In genomic region chr11:57527506-57527905, GRCm38 (mm10) we compare ENCODE assay signal across 20 mouse cellular contexts. TPM values are rescaled to one million over a fixed set of nuclear protein-coding genes. Genes with fewer than 3 reads are reported as not detected.
A peak's percentile ranks its signal among the peaks of the same experiment; 100 is the strongest.
DNase-seq lines count a peak whose midpoint lies in the region; ATAC-seq and TF ChIP-seq lines count a peak whose summit lies in the region.
"Had no signal": no experiment of that assay in that cellular context is flagged by ENCODE, and none has a peak within 500 bp of the region (broad histone marks: within the 10 kb centered on the region; RNA-seq: fewer than 3 reads in every experiment).

No protein-coding gene starts in this region.

- no peaks in the 10 kb centered on the region for H3K4me1 ChIP-seq in lung, postnatal 0 days (ENCODE audit: insufficient read depth, low read depth, low read length)

- no peaks in the 10 kb centered on the region for H3K27me3 ChIP-seq in lung, postnatal 0 days (replicated peaks; ENCODE audit: insufficient read depth, low read length)
- H3K27me3 ChIP-seq: forebrain, embryonic 13.5 days; intestine, embryonic 15.5 days had no signal

- TF ChIP-seq EP300 in lung, postnatal 0 days (IDR thresholded peaks at IDR 0.05): no peak

- no peak overlapping the region for H3K4me3 ChIP-seq in left cerebral cortex, adult 2 months
- H3K4me3 ChIP-seq in lung, postnatal 0 days (ENCODE audit: low read depth, low read length): no peak overlapping the region
- H3K4me3 ChIP-seq: forebrain, embryonic 13.5 days; gastrocnemius, adult 2 months; heart, embryonic 10.5 days; intestine, embryonic 15.5 days had no signal

- no peak overlapping the region for H3K9ac ChIP-seq in lung, postnatal 0 days (replicated peaks; ENCODE audit: low read depth)
- H3K9ac ChIP-seq: forebrain, embryonic 13.5 days; hindbrain, embryonic 14.5 days; intestine, embryonic 15.5 days had no signal

- H3K36me3 ChIP-seq in lung, postnatal 0 days (ENCODE audit: insufficient read depth, low read length): peaks cover 13% of the 10 kb centered on the region; the same call in 1 of the 2 replicates

- H3K9me3 ChIP-seq in lung, postnatal 0 days (ENCODE audit: low read length): no peaks in the 10 kb centered on the region
- H3K9me3 ChIP-seq: forebrain, embryonic 13.5 days; G1E; heart, embryonic 10.5 days; intestine, embryonic 15.5 days had no signal

- H3K27ac ChIP-seq in left cerebral cortex, adult 2 months: no peak overlapping the region
- no peak overlapping the region for H3K27ac ChIP-seq in lung, postnatal 0 days (ENCODE audit: low read length)
- H3K27ac ChIP-seq: forebrain, embryonic 13.5 days; gastrocnemius, adult 2 months; heart, embryonic 10.5 days; hindbrain, embryonic 14.5 days; intestine, embryonic 15.5 days had no signal

- TF ChIP-seq CTCF in left cerebral cortex, adult 2 months (IDR thresholded peaks at IDR 0.05): no peak
- TF ChIP-seq CTCF in lung, postnatal 0 days (IDR thresholded peaks at IDR 0.05): no peak

- DNase-seq in cerebellum, adult 11 months: peak; percentile 8
- peak; percentile 40 for DNase-seq in left cerebral cortex, postnatal 4 days
- no peak for DNase-seq in left cerebral cortex, adult 2 months (ENCODE audit: extremely low spot score in 1 of 2, low spot score in 2 of 2)
- DNase-seq in cerebellum, postnatal 14 days: peak; percentile 71 to 74
- DNase-seq in testis, postnatal 10 days (ENCODE audit: low spot score): no peak
- no peak for DNase-seq in lung, postnatal 0 days (ENCODE audit: low spot score)
- DNase-seq: adrenal gland, postnatal 10 days; B cell, adult 2 months; gastrocnemius, adult 2 months; gastrocnemius, postnatal 25 days; heart, adult 18-20 months; heart, postnatal 10 days; kidney, adult 18-20 months had no signal

- intact Hi-C loops in left cerebral cortex, postnatal 4 days (cut with DNase I): no loop called here
- intact Hi-C loops in left cerebral cortex, adult 2 months (cut with DNase I): no loop called here

- H3K4me2 ChIP-seq in lung, postnatal 0 days (replicated peaks; ENCODE audit: low read depth, low read length): no peak overlapping the region
- H3K4me2 ChIP-seq: forebrain, embryonic 13.5 days; hindbrain, embryonic 14.5 days; intestine, embryonic 15.5 days had no signal

- ATAC-seq in cerebellum, adult (ENCODE audit: insufficient number of reproducible peaks, low FRiP score, low TSS enrichment): no peak
- ATAC-seq in lung, postnatal 0 days: no peak
- ATAC-seq: CD4-positive, CD25-positive, alpha-beta regulatory T cell, adult 4 months; forebrain, embryonic 13.5 days; intestine, embryonic 15.5 days had no signal

- 80% methylated on average over 4 of the region's 4 CpGs for WGBS in lung, postnatal 0 days

RNA-seq across cellular contexts. Expression of gene Mfap3, which starts 9.0 kb away (rescaled TPM):
- total RNA-seq in left cerebral cortex, postnatal 4 days (2021): 10 to 100 TPM; 41.1 to 44.3 TPM
- 10 to 100 TPM; 20.4 to 24.9 TPM for total RNA-seq in left cerebral cortex, adult 2 months (2021)
- polyA plus RNA-seq in lung, postnatal 0 days (2015; fragmentation: Nextera tagmentation; extraction: Ambion mirVana): 36.4 and 37.7 TPM in 2 replicates

RNA-seq across cellular contexts. Expression of gene Fam114a2, which starts 9.1 kb away (rescaled TPM):
- total RNA-seq in left cerebral cortex, postnatal 4 days (2021): 10 to 100 TPM; 38.7 to 38.9 TPM
- 10 to 100 TPM; 30.2 to 32.0 TPM for total RNA-seq in left cerebral cortex, adult 2 months (2021)
- 62.7 and 71.9 TPM in 2 replicates for polyA plus RNA-seq in lung, postnatal 0 days (2015; fragmentation: Nextera tagmentation; extraction: Ambion mirVana)

Comparison
In these comparisons a context has a peak if more than half of its experiments do, and no peak if none do; other contexts are left out.
1. DNase-seq: peak in cerebellum, adult 11 months (single experiment), left cerebral cortex, postnatal 4 days (single experiment) and cerebellum, postnatal 14 days (2 of 2); none in left cerebral cortex, adult 2 months (0 of 2), testis, postnatal 10 days (single experiment) and lung, postnatal 0 days (single experiment).